9 mouse cellular contexts compared by ENCODE assay signal in the genomic region with DNA sequence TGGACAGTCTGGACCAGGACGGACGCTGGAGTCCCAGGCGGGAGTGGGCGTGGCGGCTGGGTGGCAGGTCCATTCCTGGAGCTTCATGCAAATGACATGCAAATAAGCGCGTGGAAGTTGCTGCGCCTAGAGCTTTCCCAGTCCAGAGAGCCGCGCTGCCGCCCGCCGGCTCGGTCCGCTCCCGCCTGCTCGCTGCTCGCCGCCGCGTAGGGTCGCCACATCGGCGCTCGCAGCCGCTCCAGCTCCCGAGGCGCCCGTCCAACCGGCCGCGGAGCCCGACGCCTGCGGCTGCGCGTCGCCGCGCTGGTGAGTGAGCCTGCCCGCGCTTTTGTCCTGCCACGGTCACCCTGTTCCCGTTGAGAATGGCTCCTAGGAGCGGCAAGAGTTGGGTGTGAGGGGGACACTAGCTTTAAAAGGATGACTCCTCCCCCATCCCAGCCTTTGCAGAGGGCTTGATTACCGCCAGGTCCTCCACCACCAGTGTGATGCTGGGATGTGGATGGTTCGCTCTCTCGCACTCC. TPM values are rescaled to one million over a fixed set of nuclear protein-coding genes. Genes with fewer than 3 reads are reported as not detected.
DNase-seq lines count a peak whose midpoint lies in the region; ATAC-seq and TF ChIP-seq lines count a peak whose summit lies in the region.
"Had no signal": no experiment of that assay in that cellular context is flagged by ENCODE, and none has a peak within 500 bp of the region (broad histone marks: within the 10 kb centered on the region; RNA-seq: fewer than 3 reads in every experiment).

TSS of gene Mylk (plus strand) at position 146 of the 521 bp plus-strand sequence.

- peak within 1 kb of the TSS; percentile 80 for H3K4me2 ChIP-seq in forebrain, embryonic 16.5 days (ENCODE audit: low read length)
- H3K4me2 ChIP-seq in liver, embryonic 15.5 days: peak within 1 kb of the TSS; percentile 64
- peak within 1 kb of the TSS; percentile 90 for H3K4me2 ChIP-seq in neural tube, embryonic 14.5 days (ENCODE audit: low read depth, low read length)

- peaks cover 10% of the 10 kb centered on the region for H3K27me3 ChIP-seq in forebrain, embryonic 16.5 days (replicated peaks; ENCODE audit: control insufficient read depth, insufficient read depth, low read length)
- H3K27me3 ChIP-seq in liver, embryonic 15.5 days: peaks cover 43% of the 10 kb centered on the region
- H3K27me3 ChIP-seq in neural tube, embryonic 14.5 days (ENCODE audit: control insufficient read depth, insufficient read depth, low read length): no peaks in the 10 kb centered on the region

- H3K4me1 ChIP-seq in ES-E14 (ENCODE audit: control insufficient read depth in 2 of 2, insufficient read depth in 2 of 2, low read length in 2 of 2, poor library complexity in 1 of 2): peaks cover 0 to 3% of the 10 kb centered on the region in 2 experiments; a peak in 1 of 4 replicates
- H3K4me1 ChIP-seq in forebrain, embryonic 16.5 days (replicated peaks; ENCODE audit: control insufficient read depth, insufficient read depth, low read length): peaks cover 7% of the 10 kb centered on the region
- H3K4me1 ChIP-seq in liver, embryonic 15.5 days (replicated peaks): peaks cover 9% of the 10 kb centered on the region
- no peaks in the 10 kb centered on the region for H3K4me1 ChIP-seq in neural tube, embryonic 14.5 days (ENCODE audit: control insufficient read depth, insufficient read depth, low read length)

- no peaks in the 10 kb centered on the region for H3K36me3 ChIP-seq in ES-E14 (ENCODE audit: control insufficient read depth, insufficient read depth, low read length, poor library complexity, severe bottlenecking)
- no peaks in the 10 kb centered on the region for H3K36me3 ChIP-seq in forebrain, embryonic 16.5 days (ENCODE audit: control insufficient read depth, insufficient read depth)
- no peaks in the 10 kb centered on the region for H3K36me3 ChIP-seq in liver, embryonic 15.5 days (replicated peaks)
- H3K36me3 ChIP-seq in neural tube, embryonic 14.5 days (ENCODE audit: control insufficient read depth, insufficient read depth, low read length): no peaks in the 10 kb centered on the region

- H3K9me3 ChIP-seq in ES-E14 (ENCODE audit: control insufficient read depth, insufficient read depth, low read depth, low read length): no peaks in the 10 kb centered on the region
- H3K9me3 ChIP-seq in forebrain, embryonic 16.5 days (ENCODE audit: control insufficient read depth, low read length): no peaks in the 10 kb centered on the region
- H3K9me3 ChIP-seq in liver, embryonic 15.5 days (replicated peaks): no peaks in the 10 kb centered on the region
- no peaks in the 10 kb centered on the region for H3K9me3 ChIP-seq in neural tube, embryonic 14.5 days (ENCODE audit: control insufficient read depth, low read length)

- ATAC-seq in forebrain, embryonic 16.5 days: peak; percentile 96
- peak; percentile 84 for ATAC-seq in liver, embryonic 15.5 days (ENCODE audit: insufficient read depth)
- peak; percentile 89 for ATAC-seq in neural tube, embryonic 14.5 days (ENCODE audit: low read depth)

- WGBS in forebrain, embryonic 16.5 days: under 1% methylated on average over 48 of the region's 48 CpGs
- under 1% methylated on average over 48 of the region's 48 CpGs for WGBS in liver, embryonic 15.5 days (ENCODE audit: insufficient replicate concordance)
- under 1% methylated on average over 47 of the region's 48 CpGs for WGBS in neural tube, embryonic 14.5 days

- peak within 1 kb of the TSS; percentile 49 for H3K9ac ChIP-seq in ES-E14 (ENCODE audit: insufficient read depth, low read depth, low read length, poor library complexity, severe bottlenecking)
- H3K9ac ChIP-seq in forebrain, embryonic 16.5 days (replicated peaks; ENCODE audit: low read depth, low read length): peak within 1 kb of the TSS; percentile 45
- no peak within 1 kb of the TSS for H3K9ac ChIP-seq in liver, embryonic 15.5 days
- H3K9ac ChIP-seq in neural tube, embryonic 14.5 days (replicated peaks; ENCODE audit: low read depth, low read length): peak within 1 kb of the TSS; percentile 44; the same call in 1 of the 2 replicates

- H3K4me3 ChIP-seq in ES-E14 (ENCODE audit: insufficient read depth in 1 of 2, low read depth in 1 of 2, low read length in 2 of 2, poor library complexity in 1 of 2, severe bottlenecking in 1 of 2): peak within 1 kb of the TSS; percentile 69 to 81
- peak within 1 kb of the TSS; percentile 48 for H3K4me3 ChIP-seq in forebrain, embryonic 16.5 days (replicated peaks; ENCODE audit: low read length)
- H3K4me3 ChIP-seq in liver, embryonic 15.5 days (replicated peaks): peak within 1 kb of the TSS; percentile 44
- peak within 1 kb of the TSS; percentile 39 for H3K4me3 ChIP-seq in neural tube, embryonic 14.5 days (ENCODE audit: low read depth, low read length)

- DNase-seq in ES-E14 (ENCODE audit: low read depth, low spot score): peak; percentile 57
- peak; percentile 53 to 60 for DNase-seq in cerebellum, adult 18-20 months
- peak; percentile 90 to 91 for DNase-seq in heart, postnatal 10 days
- peak; percentile 95 to 97 for DNase-seq in kidney, postnatal 4 days
- DNase-seq in testis, postnatal 10 days (ENCODE audit: low spot score): peak; percentile 92

- in situ Hi-C loops in ES-E14 (cut with MboI; ENCODE audit: low sequenced_read_pairs in 2 of 2, unreplicated experiment in 2 of 2): no loop called here

- H3K27ac ChIP-seq in ES-E14 (ENCODE audit: insufficient read depth, low read depth, low read length, poor library complexity, severe bottlenecking): no peak within 1 kb of the TSS
- H3K27ac ChIP-seq in forebrain, embryonic 16.5 days (ENCODE audit: low read length): no peak within 1 kb of the TSS
- no peak within 1 kb of the TSS for H3K27ac ChIP-seq in liver, embryonic 15.5 days (replicated peaks)
- no peak within 1 kb of the TSS for H3K27ac ChIP-seq in neural tube, embryonic 14.5 days (ENCODE audit: low read depth, low read length)

- intact Hi-C loops in heart, postnatal 10 days (cut with DNase I): no loop called here

TF ChIP-seq in ES-E14, 5 proteins besides CTCF, POLR2A, EP300 and RAD21:
- TF ChIP-seq MAFK (IDR thresholded peaks at IDR 0.05; ENCODE audit: insufficient read depth, low read depth, low read length) (no peak), CHD2 (IDR thresholded peaks at IDR 0.05; ENCODE audit: low read depth, low read length) (no peak), ZNF384 (IDR thresholded peaks at IDR 0.05; ENCODE audit: low read depth, low read length) (no peak), HCFC1 (IDR thresholded peaks at IDR 0.05; ENCODE audit: borderline replicate concordance, insufficient read depth, low read length) (0 out of 2 replicates have a peak, but pooled peaks have one; percentile 34), ZC3H11A (IDR thresholded peaks at IDR 0.05; ENCODE audit: borderline replicate concordance, low read depth, low read length) (no peak)

RNA-seq across cellular contexts. Expression of gene Mylk, which starts in this region (rescaled TPM):
- total RNA-seq in ES-E14 (2012; rRNA removed): 0.27 and 0.58 TPM in 2 replicates
- polyA plus RNA-seq in forebrain, embryonic 16.5 days (2015; fragmentation: Nextera tagmentation; extraction: Ambion mirVana): 2.8 and 6.0 TPM in 2 replicates
- 10 to 100 TPM; 38.2 to 41.8 TPM for total RNA-seq in heart, postnatal 10 days (2021)
- polyA plus RNA-seq in liver, embryonic 15.5 days (2015; fragmentation: Nextera tagmentation; extraction: Ambion mirVana): 4.4 and 4.9 TPM in 2 replicates
- polyA plus RNA-seq in neural tube, embryonic 14.5 days (2014; fragmentation: Nextera tagmentation; extraction: Ambion mirVana): 1.5 and 3.8 TPM in 2 replicates
- total RNA-seq: MEL had no signal

Comparison
In these comparisons a context has a peak if more than half of its experiments do, and no peak if none do; other contexts are left out.
1. RNA of gene Mylk (total RNA-seq): 38.2 to 41.8 TPM in heart, postnatal 10 days; 0.27 to 0.58 TPM in ES-E14; every median in the first group is over 10 times any median in the second.
2. Peak in DNase-seq, H3K4me3 ChIP-seq and H3K9ac ChIP-seq in ES-E14; RNA of the gene not detected or under 1 TPM.
3. Peak in every context shown above with its lines, with median percentiles within 50 percentile points of each other: DNase-seq, H3K4me3 ChIP-seq, ATAC-seq and H3K4me2 ChIP-seq.